Mouse (Mus musculus) neural tube, embryonic 10.5 days (tissue): ENCODE results near the gene Fzd9.

Experiments
- DNase-seq: peaks from one replicate; pipeline ENCODE4 v3.0.0-alpha.2; 2017; ENCODE audit warnings: low spot score; ENCODE audit errors: extremely low spot score

Fzd9 gene

DNA sequence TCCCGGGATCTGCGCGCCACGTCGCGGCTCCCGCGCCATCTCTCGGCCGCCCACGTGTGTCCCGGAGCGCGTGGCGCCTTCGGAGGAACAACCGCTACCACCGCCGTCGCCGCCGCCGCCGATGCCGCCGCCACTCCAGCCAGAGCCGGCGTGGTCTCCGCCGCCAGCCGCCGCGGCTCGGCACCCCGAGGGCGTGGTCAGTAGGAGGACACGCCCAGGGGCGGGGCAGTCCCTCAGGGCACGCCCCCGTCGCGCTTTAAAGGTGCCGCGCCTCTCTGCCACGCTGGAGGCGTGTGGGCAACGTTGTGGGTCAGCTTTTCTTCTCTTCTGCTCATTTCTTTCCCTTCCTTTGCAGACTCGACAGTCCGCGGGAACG lies at the start of gene Fzd9:
Gene Fzd9 (minus strand): TSS at position 152 of the 376 bp plus-strand sequence.
- DNase-seq = peak; percentile 90

DNA sequence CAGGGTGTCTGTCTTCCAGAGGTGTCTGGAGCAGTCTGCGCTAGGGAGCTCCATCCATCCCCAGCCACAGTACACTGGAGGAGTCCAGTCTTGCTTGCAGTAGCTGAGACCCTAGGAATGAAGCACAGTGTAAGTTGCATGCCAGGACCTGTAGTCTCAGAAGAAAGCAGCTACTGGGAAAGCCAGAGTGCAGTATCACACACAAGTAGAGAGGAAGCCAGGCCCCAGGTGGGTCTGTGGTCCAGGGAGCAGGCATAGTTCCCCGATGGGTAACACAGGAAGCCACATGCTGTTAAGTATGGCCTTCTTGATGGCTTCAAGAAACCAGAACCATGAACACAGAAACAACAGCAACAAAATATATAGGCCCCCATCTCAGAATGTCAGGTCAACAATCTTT lies 41.0 kb upstream of the Fzd9 start:
- no peak for DNase-seq

DNA sequence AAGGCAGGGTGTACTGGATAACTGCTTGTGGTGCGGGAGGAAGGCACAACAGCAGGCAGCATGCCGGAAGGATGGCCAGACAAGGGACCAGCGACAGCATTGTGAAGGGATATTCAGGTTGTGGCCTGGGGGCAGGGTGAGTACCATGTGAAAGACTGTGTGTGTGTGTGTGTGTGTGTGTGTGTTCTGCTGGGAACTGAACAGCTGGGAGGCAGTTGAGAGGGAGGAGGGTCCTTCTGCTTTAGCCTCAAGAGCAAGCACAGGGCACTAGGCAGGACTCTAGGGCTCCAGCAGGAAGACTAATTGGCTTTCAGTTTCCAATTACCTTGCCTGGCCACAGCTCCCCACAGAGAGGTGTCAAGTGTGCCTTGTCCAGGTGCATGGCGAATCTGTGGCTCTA lies 40.2 kb upstream of the Fzd9 start:
- no peak for DNase-seq

GRCm38 (mm10) chr5:135290703-135291102 lies 39.7 kb upstream of the Fzd9 start:
- DNase-seq = no peak

DNA sequence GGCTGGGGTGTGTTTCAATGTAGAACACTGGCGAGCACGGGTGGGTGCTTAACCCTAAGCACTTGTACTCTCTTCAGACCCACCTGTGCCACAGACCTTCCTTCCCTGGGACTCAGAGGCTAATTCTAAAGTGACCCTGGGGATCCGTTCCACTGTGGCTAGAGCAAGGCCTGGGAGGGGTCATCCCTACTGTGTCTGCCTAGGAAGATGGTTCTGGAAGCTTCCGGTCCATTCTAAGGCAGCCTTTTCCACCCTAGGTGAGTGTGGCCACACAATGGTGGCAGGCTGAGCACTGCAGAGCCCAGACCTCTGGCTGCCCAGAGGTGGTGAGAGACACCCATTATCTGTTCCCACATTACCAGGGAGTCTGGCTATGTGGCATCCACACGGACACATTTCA lies 35.9 kb upstream of the Fzd9 start:
- no peak for DNase-seq

GRCm38 (mm10) chr5:135286185-135286584 lies 35.2 kb upstream of the Fzd9 start:
- DNase-seq = peak; percentile 82

DNA sequence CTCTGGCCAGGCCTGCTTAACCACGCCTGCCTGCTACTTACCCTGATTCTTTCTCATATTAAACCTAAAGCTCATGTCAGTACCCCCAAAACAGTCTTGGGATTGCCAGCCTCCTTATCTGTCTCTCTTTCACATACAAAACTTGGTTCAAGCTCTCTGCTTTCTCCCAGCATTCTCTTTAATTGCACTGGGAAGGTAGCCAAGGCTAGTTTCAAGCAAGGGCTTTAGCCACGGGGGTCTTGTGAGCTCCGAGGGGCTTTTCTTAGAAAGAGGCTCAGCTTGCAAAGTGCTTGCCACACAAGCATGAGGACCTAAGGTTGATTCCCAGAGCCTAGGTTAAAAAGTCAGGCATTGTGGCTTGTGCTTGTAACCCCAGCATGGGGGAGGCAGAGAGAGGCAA lies 34.2 kb upstream of the Fzd9 start:
- no peak for DNase-seq

DNA sequence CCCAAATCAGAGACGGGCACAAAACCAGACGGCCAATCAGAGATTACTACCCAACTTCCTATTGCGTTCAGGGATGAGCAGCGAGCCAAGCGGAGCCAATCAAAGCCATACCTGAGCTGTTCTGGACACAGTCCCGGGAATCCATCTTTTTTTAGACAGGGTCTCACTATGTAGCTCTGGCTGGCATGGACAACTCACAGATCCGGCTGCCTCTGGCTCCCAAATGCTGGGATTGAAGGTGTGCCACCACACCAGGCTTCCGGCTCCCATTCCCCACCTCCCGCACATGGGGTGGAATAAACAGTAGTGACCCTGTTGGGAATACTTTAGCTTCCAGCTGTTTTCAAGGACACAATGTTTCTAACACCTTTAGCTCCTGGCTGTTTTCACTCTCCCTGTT lies 29.2 kb upstream of the Fzd9 start:
- no peak for DNase-seq

- DNase-seq = peak; percentile 51
These were observed 25.6 kb upstream of the Fzd9 start for GRCm38 (mm10) chr5:135276597-135276996.

DNA sequence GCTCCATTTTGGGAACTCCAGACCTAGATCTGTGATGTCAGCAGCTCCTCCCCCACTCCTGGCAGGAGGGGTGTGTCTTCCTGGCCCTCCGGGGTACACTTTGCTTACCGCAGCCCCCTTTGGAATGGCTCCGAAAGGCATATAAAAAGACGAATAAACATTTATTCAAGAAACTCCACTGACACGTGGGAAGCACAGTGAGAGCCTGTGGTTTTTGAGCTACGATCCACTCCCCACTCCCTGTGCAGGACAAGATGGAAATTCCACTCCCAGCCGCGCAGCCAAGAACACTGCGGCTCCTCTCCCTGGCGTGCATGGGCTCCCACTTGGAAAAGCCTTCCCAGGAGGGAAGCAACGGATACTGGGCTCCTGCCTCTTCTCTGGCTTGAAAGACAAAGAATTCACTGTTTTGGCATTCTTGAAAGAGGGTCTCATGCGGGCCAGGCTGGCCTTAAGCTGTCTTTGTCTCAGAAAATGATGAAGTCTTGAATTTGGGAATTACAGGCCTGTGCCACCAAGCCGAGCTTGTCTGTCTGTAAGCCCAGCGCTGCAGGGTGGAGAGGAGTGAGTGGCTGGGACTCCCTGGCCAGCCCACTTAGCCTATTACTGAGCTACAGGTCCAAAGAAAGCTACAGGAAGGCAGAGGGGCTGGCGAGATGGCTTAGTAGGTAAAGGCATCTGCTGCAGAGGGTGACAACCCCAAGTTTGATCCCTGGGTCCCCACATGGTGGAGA lies 23.8 kb upstream of the Fzd9 start:
- peak; percentile 51 for DNase-seq

DNA sequence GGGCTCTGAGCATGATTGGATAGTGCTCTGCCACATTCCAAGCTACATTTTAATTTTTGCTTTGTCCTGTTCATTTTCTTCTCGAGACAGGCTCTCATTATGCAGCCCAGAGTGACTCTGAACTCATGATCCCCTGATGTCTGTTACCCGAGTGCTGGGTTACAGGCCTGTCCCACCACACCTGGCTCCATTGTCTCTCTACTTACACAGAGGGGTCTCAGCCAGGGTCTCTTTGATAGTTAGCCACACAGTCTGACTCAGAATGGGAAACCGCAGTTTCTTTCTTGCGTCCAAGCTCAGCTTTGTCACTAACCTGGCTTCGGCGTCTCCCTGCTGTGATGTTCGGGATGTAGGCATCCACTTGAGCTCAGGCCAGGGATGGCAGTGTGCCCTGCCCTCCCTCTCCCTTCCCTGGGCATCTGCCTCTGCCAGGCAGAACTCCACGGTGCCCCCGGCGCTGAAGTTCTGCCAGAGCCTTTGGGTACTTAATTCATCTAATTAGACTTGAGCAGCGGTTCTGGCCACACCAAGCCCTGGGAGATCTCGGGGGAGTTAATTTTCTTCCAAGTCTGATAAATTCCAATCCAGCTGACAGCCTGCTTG lies 20.6 kb upstream of the Fzd9 start:
- no peak for DNase-seq

DNA sequence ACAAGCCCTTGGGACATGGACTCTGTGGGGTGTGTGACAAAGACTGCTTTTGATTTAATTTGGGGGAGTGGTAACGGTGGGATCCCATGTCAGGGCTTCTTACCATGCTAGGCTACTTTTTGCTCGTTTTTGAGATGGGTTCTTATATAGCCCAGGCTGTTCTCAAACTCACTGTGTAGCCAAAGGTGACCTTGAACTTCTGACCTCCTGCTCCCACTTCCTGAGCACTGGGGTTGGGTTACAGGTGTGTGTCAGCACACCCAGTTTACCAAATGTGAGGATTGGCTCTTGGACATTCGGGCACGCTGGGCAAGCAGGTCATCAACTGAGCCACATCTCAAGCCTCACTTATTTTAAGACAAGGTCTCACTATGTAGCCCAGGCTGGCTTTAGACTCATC lies 19.3 kb upstream of the Fzd9 start:
- DNase-seq = no peak

DNA sequence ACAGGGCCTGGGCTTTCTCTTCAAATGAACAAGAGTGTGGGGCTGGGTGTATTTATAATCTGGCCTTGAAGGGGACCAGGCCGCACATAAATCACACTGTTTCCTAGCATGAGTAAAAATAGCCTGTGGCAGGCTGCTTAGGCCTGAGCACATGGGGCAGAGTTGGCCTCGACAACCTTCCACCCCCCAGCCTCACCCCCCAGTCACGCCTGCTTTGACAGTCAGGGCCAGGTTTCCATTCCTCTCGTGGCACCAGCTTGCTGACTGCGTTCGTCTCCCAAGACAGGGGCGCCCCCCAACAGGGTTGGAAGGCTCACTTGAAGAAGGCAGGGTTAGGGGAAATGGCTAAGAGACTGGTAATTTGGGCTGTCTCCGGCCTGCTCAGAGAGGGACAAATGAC lies 18.4 kb upstream of the Fzd9 start:
- DNase-seq = no peak

- DNase-seq = no peak
These were observed 13.5 kb upstream of the Fzd9 start for GRCm38 (mm10) chr5:135264548-135264947.

GRCm38 (mm10) chr5:135263866-135264503 lies 13.0 kb upstream of the Fzd9 start:
- peak; percentile 54 for DNase-seq

DNA sequence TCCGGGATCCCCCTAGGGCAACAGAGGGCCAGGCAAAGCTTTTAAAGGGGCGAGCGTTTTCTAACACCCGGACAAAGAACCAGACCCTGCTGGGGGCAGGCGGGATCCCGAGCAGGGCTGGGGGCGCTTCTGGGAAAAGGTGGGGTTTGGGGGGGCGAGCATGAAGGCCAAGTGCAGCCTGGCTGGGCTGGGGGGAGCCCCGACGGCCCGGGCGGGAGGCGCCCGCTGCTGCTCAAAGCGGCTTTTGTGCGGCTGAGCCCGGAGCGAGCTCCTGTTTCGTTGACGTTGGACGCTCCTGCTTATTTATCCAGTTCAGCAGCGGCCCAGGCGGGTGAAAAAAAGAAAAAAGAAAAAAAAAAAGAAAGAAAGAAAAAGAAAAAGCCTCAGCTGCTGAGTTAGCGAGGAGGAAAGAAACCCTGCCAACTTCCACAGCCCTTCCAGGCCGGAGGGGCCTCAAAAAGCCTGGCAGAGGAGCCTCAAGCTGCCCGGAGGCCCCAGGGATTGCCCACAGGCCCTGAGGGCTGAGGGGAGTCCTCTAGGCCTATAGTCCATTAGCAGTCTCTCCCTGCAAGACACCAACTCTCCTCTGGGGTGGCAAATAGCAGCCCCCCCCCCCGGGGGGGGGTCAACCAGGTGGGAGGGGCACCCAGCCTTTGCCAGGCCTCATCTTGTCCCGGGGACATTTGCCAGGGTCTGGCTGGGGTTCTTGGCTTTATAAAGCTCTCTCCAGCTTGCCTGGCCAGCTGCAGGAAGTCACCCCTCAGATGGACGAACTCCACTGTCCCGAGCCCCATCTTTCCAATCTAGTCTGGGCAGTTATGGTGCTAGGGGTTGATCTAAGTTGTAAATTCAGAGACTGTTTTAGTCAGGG lies 7.5 kb upstream of the Fzd9 start:
- DNase-seq = peak; percentile 43

GRCm38 (mm10) chr5:135257559-135257958 lies 6.5 kb upstream of the Fzd9 start:
- no peak for DNase-seq

DNA sequence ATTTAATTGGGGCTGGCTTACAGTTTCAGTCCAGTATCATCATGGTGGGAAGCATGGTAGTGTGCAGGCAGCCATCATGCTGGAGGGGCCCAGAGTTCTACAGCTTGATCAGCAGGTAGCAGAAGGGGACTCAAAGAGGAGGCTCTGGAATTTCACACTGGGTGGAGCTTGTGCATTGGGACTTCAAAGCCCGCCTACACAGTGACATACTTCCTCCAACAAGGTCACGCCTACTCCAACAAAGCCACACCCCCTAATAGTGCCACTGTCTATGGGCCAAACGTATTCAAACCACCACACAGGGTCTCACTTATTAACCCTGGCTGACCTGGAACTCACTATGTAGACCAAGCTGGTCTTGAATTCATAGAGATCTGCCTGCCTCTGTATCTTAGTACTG lies 5.1 kb upstream of the Fzd9 start:
- DNase-seq = no peak

DNA sequence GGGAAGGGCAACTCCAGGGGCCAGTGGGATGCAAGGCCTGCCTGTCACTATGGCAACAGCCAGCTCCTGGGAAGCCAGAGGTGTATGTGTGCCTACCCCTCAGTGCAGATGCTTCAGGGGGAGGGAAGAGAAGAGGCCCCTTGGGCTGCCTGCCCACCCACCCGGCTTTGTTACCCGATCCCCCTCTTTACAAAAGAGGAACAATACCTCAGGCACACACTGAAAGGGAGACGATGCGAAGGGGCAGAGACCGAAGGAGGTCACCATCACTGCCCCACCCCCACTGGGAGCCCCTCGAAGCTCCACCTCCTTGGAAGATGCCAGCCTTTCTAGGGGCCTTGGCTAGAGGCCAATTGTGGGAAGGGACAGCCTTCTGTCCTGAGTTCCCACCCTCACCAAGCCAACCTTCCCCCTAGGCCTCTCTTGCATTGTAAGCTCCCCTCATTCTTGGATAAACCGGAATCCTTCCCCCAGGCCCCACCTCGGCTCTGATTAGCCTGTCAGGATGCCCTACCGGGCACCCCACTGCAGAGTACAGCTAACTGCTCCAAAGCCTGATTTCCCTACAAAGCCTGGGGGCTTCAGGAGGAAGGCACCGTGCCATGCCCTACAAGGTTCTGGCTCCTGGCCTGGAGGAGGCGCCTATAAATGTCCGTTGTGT lies 2.8 kb upstream of the Fzd9 start:
- DNase-seq = peak; percentile 68

GRCm38 (mm10) chr5:135250186-135251078 lies 598 bp downstream of the Fzd9 start:
- DNase-seq = peak; percentile 52
